Mouse (Mus musculus) bone marrow, adult 2 months (tissue): ENCODE results near the gene Zfp169.

Experiments used
- CTCF ChIP-seq: fragments of 200-500 bp; IDR thresholded peaks from 2 replicates; pipeline ENCODE4 v1.5.1; 2011; ENCODE audit warnings: low read length, control low read depth; ENCODE audit not compliant: control insufficient read depth, insufficient read depth
- POLR2A ChIP-seq: fragments of 200-500 bp; IDR thresholded peaks from 2 replicates; pipeline ENCODE4 v1.6.1; 2011; ENCODE audit warnings: low read depth, mild to moderate bottlenecking, control low read depth, low read length, borderline replicate concordance; ENCODE audit not compliant: control insufficient read depth

GRCm38 (mm10) chr13:48544391-48544790 lies 31.1 kb upstream of the Zfp169 start:
- TF ChIP-seq POLR2A, result no peak
- TF ChIP-seq CTCF, result no peak
